Mouse (Mus musculus): ENCODE data around the gene Mmp15. TPM values are rescaled to one million over a fixed set of nuclear protein-coding genes. Genes with fewer than 3 reads are reported as not detected.

Mmp15 gene
- polyA plus RNA-seq, 1 experiment from 2014 or later: 18.4 TPM

DNA sequence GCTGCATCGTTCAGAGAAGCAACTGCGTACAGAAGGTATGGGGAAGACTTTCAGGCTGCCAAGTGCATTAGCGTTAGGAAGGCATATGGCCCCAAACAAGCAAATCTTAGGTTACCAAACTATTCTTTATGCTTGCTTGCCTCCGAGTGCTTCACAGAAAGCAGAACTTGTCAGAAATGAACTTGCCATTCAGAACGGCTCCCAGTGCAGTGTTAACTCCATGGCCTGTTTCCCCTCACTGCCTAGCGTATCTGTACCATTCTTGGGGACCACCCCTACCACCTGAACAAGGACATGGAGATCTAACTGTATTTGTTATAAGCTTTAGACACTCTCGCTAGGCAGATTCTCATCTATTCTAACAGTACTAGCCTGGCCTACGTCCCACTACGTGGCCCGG lies 35.2 kb downstream of the Mmp15 start:
- H3K4me2 ChIP-seq: no peak overlapping the region
- no peak overlapping the region for H3K4me3 ChIP-seq
- no peak overlapping the region for H3K9ac ChIP-seq
- H3K9me3 ChIP-seq: peaks cover 3% of the 10 kb centered on the region; the same call in 1 of the 2 replicates
- 92% methylated on average over 10 of the region's 10 CpGs for WGBS
- H3K27me3 ChIP-seq: no peaks in the 10 kb centered on the region
- H3K27ac ChIP-seq: no peak overlapping the region
- no peaks in the 10 kb centered on the region for H3K36me3 ChIP-seq
- no peak for ATAC-seq (ENCODE audit: low FRiP score)
- no peaks in the 10 kb centered on the region for H3K4me1 ChIP-seq (replicated peaks)

DNA sequence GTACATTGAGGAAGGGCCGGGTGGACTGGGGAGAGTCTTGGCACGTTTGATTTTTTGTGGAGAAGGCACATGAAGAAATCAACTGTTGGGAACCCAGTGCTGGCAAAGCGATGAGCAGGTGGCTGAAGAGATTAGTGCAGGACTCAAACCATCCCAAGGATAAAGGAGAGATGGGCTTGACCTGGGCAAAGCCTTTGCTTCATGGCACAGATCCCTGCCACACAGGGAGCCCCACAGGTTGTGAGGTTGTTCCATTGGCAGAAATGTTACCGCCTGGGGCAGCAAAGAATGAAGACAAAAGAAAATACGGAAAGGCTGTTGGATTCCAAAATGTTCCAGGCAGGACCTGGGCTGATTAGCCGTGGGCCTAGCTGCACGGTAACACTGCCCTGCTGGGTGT lies 35.9 kb downstream of the Mmp15 start:
- no peak for ATAC-seq (ENCODE audit: low FRiP score)
- H3K36me3 ChIP-seq: no peaks in the 10 kb centered on the region
- WGBS: 85% methylated on average over 7 of the region's 7 CpGs
- H3K27me3 ChIP-seq: no peaks in the 10 kb centered on the region
- no peak overlapping the region for H3K4me3 ChIP-seq
- H3K4me2 ChIP-seq: no peak overlapping the region
- H3K27ac ChIP-seq: no peak overlapping the region
- H3K9me3 ChIP-seq: peaks cover under 1% of the 10 kb centered on the region; the same call in 1 of the 2 replicates
- H3K9ac ChIP-seq: no peak overlapping the region
- H3K4me1 ChIP-seq (replicated peaks): no peaks in the 10 kb centered on the region

DNA sequence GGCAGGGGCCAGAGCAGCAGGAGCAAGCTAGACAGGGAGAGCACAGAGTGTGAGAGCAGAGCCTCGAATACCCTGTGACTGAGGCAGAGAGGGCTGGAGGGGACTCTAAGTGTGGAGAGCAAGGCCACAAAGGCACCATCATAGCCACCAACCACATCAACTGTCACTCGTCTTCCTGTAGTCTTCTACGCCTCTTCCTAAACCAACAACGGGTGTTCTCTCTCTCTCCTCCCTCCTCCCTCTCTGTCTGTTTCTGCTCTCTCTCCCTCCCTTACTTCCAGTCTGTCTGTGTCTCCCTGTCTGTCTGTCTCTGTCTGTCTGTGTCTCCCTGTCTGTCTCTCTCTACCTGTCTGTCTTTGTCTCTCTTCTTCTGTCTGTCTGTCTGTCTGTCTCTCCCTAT lies 38.2 kb downstream of the Mmp15 start:
- Histone ChIP-seq H3K9ac (no peak overlapping the region), H3K4me3 (no peak overlapping the region), H3K27ac (no peak overlapping the region), H3K36me3 (no peaks in the 10 kb centered on the region), H3K4me1 (replicated peaks) (peaks cover 3% of the 10 kb centered on the region), H3K27me3 (no peaks in the 10 kb centered on the region), H3K4me2 (no peak overlapping the region), H3K9me3 (no peaks in the 10 kb centered on the region)
- WGBS: 71% methylated on average over 4 of the region's 4 CpGs
- ATAC-seq (ENCODE audit: low FRiP score): no peak

DNA sequence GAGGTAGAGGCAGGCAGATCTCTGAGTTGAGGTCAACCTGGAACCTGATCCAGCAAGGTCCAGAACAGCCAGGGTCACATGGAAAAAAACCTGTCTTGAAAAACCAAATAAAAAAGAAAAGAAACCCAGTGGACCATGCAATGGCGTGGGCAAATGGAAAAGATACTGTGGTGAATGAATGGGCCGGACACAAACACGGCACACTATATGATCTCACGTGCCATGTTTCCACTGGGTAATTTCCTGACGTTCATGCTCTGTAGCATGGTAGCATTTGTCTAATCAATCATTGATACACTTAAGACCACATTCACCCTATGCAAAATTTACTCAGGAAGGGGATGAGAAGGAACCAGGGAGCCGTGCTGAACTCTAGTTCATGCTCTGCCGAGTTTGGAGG lies 39.0 kb downstream of the Mmp15 start:
- Histone ChIP-seq H3K9me3 (no peaks in the 10 kb centered on the region), H3K4me2 (no peak overlapping the region), H3K4me1 (replicated peaks) (peaks cover 6% of the 10 kb centered on the region), H3K27ac (no peak overlapping the region), H3K36me3 (no peaks in the 10 kb centered on the region), H3K9ac (no peak overlapping the region), H3K27me3 (no peaks in the 10 kb centered on the region), H3K4me3 (no peak overlapping the region)
- 72% methylated on average over 7 of the region's 7 CpGs for WGBS
- no peak for ATAC-seq (ENCODE audit: low FRiP score)

DNA sequence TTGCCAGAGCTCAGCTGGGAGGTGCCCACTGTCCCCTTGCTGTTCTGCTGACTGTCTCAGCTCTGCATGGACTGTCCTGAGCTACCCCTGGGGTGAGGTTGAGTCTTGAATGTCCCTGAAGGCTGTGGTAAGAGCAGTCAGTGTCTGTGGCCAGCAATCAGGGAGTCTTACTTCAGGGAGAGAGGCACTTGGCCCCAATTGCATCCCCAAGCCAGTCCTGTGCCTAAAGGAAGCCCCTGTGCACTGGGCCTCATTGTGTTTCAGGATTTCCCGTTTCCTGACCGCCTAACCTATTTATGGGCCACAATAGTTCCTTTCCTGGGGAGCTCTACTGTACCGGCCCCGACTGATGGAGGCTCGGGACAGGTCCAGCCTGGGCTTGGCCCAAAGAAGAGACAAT lies 40.5 kb downstream of the Mmp15 start:
- ATAC-seq (ENCODE audit: low FRiP score): no peak
- WGBS: 76% methylated on average over 5 of the region's 5 CpGs
- Histone ChIP-seq H3K9me3 (no peaks in the 10 kb centered on the region), H3K4me1 (replicated peaks) (peaks cover 19% of the 10 kb centered on the region), H3K36me3 (no peaks in the 10 kb centered on the region), H3K27ac (peak overlapping the region; percentile 8; the same call in 1 of the 2 replicates), H3K9ac (no peak overlapping the region), H3K27me3 (no peaks in the 10 kb centered on the region), H3K4me2 (no peak overlapping the region), H3K4me3 (no peak overlapping the region)

DNA sequence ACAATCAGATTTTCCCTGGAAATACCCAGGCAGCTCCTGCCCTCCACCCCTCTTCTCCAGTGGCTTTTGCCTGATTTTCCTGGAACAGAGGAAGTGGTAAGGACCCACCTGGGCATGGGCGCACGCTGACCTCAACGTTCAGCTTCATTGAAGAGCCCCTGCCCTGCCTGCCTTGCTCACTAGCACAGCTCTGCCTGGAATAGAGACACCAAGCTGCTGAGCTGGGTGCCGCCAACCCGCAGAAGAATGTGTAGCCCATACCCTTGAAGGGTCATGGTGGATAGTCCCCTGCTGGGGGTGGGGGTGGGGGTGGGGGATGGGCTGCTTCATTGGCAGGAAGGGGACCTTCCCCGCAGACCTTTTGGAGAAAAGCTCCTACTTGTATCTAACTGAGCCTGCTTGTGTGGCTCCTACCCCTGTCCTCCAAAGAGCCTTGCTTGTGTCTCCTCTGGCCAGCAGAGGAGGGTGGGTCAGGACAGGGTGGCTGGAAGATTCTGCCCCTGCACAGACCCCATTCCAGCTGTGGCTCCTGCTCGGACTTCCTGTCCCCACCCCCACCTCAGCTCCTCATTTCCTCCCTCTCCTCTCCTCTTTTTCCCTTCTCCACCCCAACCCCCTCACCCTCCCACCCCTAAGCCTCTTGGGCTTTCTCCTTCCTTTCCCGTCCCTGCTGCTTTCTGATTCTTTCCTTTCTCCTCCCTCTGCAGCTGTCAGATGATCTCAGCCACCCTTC lies 43.3 kb downstream of the Mmp15 start:
- no peak for ATAC-seq (ENCODE audit: low FRiP score)
- Histone ChIP-seq H3K9me3 (no peaks in the 10 kb centered on the region), H3K36me3 (no peaks in the 10 kb centered on the region), H3K4me3 (no peak overlapping the region), H3K27me3 (no peaks in the 10 kb centered on the region), H3K4me1 (replicated peaks) (peaks cover 25% of the 10 kb centered on the region), H3K9ac (no peak overlapping the region), H3K27ac (no peak overlapping the region), H3K4me2 (no peak overlapping the region)
- 47% methylated on average over 8 of the region's 8 CpGs for WGBS

DNA sequence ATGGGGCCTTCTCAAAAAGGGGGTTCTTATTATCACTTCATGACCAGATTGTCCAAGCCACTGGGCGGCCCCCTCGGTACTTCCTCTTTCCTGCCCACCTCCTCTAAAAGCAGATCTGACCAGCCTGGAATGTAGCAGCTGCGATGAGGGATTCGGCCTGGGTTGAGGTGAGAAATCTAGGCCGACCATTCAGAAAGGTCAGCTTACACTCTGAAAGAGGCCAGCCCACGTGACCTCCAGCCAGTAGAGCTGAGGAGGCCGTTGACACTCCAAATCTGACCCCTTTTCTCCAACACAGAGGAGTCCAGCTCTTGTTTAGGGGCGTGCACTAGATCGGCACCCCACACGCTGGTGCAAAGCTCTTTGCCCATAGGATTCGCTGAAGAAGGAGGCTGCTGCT lies 44.7 kb downstream of the Mmp15 start:
- Histone ChIP-seq H3K27me3 (no peaks in the 10 kb centered on the region), H3K9ac (no peak overlapping the region), H3K27ac (peak overlapping the region; percentile 50), H3K4me2 (no peak overlapping the region), H3K36me3 (no peaks in the 10 kb centered on the region), H3K4me3 (no peak overlapping the region), H3K4me1 (replicated peaks) (peaks cover 25% of the 10 kb centered on the region), H3K9me3 (no peaks in the 10 kb centered on the region)
- 71% methylated on average over 11 of the region's 11 CpGs for WGBS
- no peak for ATAC-seq (ENCODE audit: low FRiP score)

DNA sequence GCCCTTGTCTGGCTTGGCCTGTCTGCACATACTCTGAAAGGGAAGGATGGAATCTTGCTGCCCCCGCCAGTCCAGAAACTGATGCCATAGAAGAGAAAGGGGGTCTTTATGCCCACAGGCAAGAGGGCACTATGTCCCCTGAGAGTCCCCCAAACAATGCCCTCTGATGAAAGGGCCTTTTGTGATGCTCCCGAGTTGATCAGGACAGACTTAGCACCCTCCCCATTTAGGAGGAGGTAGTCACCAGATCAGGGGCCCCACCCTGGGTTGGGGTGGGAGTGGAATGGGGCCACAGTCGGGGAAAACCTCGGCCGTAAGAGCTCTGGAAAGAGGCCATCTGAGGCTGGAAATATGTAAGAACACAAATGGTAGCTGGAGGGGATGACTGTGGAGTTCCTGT lies 45.1 kb downstream of the Mmp15 start:
- no peak for ATAC-seq (ENCODE audit: low FRiP score)
- Histone ChIP-seq H3K27me3 (no peaks in the 10 kb centered on the region), H3K4me1 (replicated peaks) (peaks cover 25% of the 10 kb centered on the region), H3K27ac (peak overlapping the region; percentile 50), H3K4me2 (no peak overlapping the region), H3K9me3 (no peaks in the 10 kb centered on the region), H3K4me3 (no peak overlapping the region), H3K9ac (no peak overlapping the region), H3K36me3 (no peaks in the 10 kb centered on the region)
- WGBS: 37% methylated on average over 5 of the region's 5 CpGs

DNA sequence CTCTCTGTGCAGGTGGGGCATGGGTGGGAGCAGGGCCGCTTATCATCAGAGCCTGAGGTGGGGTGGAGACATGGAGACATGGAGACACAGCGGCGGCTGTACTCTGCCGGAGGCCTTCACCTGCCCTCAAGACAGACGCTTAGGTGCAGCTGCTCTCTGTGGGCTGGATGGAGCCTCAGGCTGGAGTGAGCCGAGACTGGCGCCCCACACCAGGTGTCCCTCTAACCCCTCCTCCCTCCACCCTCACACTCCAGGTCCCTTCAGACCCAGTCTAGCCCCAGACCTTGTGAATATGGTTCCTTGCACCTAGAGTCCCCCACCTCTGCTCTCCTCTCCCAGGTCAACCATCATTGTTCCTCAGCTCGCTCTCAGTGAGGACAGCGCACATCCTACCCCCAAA lies 47.1 kb downstream of the Mmp15 start:
- no peak overlapping the region for H3K4me2 ChIP-seq
- H3K9ac ChIP-seq: no peak overlapping the region
- H3K27ac ChIP-seq: no peak overlapping the region
- WGBS: 78% methylated on average over 9 of the region's 9 CpGs
- no peak for ATAC-seq (ENCODE audit: low FRiP score)
- no peaks in the 10 kb centered on the region for H3K36me3 ChIP-seq
- H3K27me3 ChIP-seq: no peaks in the 10 kb centered on the region
- no peaks in the 10 kb centered on the region for H3K9me3 ChIP-seq
- peaks cover 25% of the 10 kb centered on the region for H3K4me1 ChIP-seq (replicated peaks)
- H3K4me3 ChIP-seq: no peak overlapping the region

DNA sequence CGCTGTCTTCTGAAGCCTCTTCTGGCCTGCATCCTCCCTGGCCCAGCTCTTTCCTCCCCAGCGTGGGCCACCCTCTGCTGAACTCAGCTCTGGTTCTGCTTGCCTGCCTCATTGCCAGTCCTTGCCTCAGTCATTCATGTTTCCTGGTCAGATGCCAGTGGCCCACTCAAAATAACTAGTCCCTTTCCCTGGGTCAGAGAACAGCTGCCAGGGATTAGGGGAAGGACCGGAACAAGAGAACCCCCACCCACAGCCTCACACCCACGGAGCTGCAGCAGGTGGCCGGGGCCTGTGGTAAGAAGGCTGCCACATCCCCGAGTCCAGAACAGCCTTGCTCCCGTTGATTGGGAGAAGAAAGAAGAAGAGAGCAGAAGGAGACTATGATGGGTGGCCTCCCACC lies 49.0 kb downstream of the Mmp15 start:
- ATAC-seq (ENCODE audit: low FRiP score): no peak
- no peaks in the 10 kb centered on the region for H3K36me3 ChIP-seq

DNA sequence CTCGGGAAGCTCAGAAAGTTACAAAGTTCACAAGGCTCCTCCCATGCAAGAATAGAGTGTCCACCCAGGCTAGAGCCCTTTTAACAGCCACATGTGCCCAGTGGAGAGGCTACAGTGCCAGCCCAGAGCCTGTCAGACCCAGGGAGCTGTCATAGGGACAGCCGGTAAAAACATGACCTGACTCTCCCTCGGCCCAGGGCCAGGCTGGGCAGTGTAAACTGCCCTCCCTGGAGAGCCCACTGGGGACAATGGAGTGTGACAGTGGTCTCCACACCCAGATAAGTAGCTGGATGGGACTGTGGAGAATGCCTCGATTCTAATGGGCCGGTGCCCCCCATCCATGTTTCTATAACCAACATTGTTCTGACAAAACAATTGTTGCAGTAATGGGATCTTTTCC lies 57.5 kb downstream of the Mmp15 start:
- H3K4me2 ChIP-seq: no peak overlapping the region
- H3K9ac ChIP-seq: no peak overlapping the region
- H3K36me3 ChIP-seq: no peaks in the 10 kb centered on the region
- H3K4me3 ChIP-seq: no peak overlapping the region
- H3K9me3 ChIP-seq: no peaks in the 10 kb centered on the region
- ATAC-seq (ENCODE audit: low FRiP score): no peak
- WGBS: 81% methylated on average over 5 of the region's 5 CpGs
- no peaks in the 10 kb centered on the region for H3K27me3 ChIP-seq
- H3K27ac ChIP-seq: no peak overlapping the region
- peaks cover 7% of the 10 kb centered on the region for H3K4me1 ChIP-seq (replicated peaks)

More for the DNA sequence above, 49.0 kb downstream of the Mmp15 start:
- H3K4me2 ChIP-seq: no peak overlapping the region
- H3K4me3 ChIP-seq: no peak overlapping the region
- H3K27ac ChIP-seq: no peak overlapping the region
- no peak overlapping the region for H3K9ac ChIP-seq
- no peaks in the 10 kb centered on the region for H3K9me3 ChIP-seq
- H3K4me1 ChIP-seq (replicated peaks): peaks cover 20% of the 10 kb centered on the region
- WGBS: 78% methylated on average over 7 of the region's 7 CpGs
- no peaks in the 10 kb centered on the region for H3K27me3 ChIP-seq

DNA sequence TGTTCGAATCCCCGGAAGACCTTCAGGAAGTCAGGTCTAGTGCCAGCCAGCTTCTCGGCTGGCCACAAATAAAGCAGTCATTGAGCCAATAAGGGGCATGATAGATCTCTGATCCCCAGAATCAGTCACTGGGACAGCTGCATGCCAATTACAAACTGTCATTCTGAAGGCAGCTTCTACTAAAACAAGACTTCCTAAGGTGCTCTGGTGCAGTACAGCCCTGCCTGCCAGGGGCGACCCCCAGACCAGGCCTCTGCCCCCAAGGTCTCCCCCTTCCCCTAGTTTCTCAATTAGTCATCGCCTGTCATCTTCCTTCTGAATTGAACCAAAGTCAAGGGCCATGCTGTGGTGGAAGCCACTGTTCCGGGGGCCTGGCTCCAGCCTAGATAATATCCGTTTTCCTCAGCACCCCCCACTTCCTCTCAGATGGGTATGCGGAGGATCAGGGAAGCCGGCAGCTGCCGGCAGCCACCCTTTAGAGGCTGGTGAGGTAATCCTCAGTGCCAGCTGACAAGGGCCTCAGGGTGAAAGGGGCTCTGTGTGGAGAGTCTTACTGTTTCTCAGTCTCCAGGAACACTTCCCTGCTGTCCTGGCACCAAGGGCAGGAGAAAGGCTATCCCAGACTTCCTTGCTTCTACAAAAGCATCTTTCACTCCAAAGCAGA lies 59.4 kb downstream of the Mmp15 start:
- Histone ChIP-seq H3K27ac (no peak overlapping the region), H3K4me2 (no peak overlapping the region), H3K4me1 (replicated peaks) (peaks cover 7% of the 10 kb centered on the region), H3K4me3 (no peak overlapping the region), H3K9me3 (no peaks in the 10 kb centered on the region), H3K36me3 (no peaks in the 10 kb centered on the region), H3K27me3 (no peaks in the 10 kb centered on the region), H3K9ac (0 out of 2 replicates have a peak overlapping the region, but pooled peaks have one; percentile 3)
- ATAC-seq (ENCODE audit: low FRiP score): no peak
- WGBS: 50% methylated on average over 10 of the region's 10 CpGs

All from hindbrain, embryonic 13.5 days (tissue).